Mouse (Mus musculus) neural tube, embryonic 10.5 days (tissue): ENCODE data around the gene Sf3a1.

ENCODE experiments used
- DNase-seq: peaks from one replicate; pipeline ENCODE4 v3.0.0-alpha.2; 2017; ENCODE audit warnings: low spot score; ENCODE audit errors: extremely low spot score

Gene Sf3a1

DNA sequence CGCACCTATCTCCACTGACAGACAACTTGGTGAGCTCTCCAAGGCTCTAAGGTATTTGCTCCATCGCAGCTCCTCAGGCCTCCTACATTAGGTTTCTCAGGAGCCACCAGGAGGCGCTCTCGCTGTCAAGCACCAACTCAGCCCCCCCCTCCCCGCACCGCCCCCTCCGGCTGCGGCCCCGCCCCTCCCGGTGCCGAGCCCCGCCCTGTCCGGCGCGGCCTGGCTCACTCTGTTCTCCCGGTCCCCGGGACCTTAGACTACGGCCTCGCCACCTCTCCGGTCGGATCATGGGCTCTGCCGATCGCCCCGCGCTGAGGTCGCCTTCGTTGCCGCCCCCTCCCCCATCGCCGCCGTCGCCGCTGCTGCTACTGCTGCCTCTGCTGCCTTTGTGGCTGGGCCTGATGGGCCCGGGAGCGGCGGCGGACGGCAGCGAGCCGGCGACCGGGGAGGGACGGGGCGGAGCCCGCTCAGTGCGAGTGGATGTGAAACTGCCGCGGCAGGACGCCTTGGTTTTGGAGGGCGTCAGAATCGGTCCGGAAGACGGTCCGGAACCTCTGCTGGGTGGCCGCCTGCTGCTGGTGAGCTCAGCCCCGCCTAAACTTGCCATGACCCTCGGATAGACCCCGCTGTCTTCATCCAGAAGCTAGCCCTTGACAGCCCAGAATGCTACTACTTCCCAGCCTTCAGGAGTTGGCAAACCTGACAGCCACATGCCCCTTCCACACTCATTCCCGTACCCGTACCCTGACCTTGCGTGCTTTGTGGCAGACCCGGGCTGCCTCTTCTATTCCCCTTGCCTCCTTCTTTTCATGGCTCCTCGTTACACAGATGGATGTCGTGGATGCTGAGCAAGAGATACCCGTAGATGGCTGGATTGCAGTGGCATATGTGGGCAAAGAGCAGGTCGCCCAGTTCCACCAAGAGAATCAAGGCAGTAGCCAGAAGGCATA is 24.9 kb upstream of the Sf3a1 start, which contains the start of gene Rnf215:
Gene Rnf215, plus strand, starts transcription at position 217 of the 950 bp plus-strand sequence.
- peak; percentile 94 for DNase-seq

GRCm38 (mm10) chr11:4138964-4139363 is 21.2 kb upstream of the Sf3a1 start:
- no peak for DNase-seq

GRCm38 (mm10) chr11:4141505-4141904 is 18.6 kb upstream of the Sf3a1 start:
- DNase-seq, result no peak

GRCm38 (mm10) chr11:4142352-4142751 is 17.8 kb upstream of the Sf3a1 start:
- no peak for DNase-seq

GRCm38 (mm10) chr11:4143281-4144062 is 16.7 kb upstream of the Sf3a1 start:
- no peak for DNase-seq

GRCm38 (mm10) chr11:4146381-4146780 is 13.8 kb upstream of the Sf3a1 start:
- DNase-seq, result no peak

GRCm38 (mm10) chr11:4147098-4147497 is 13.1 kb upstream of the Sf3a1 start:
- DNase-seq, result no peak

- no peak for DNase-seq
Observed at GRCm38 (mm10) chr11:4148120-4148519, 12.0 kb upstream of the Sf3a1 start.

DNA sequence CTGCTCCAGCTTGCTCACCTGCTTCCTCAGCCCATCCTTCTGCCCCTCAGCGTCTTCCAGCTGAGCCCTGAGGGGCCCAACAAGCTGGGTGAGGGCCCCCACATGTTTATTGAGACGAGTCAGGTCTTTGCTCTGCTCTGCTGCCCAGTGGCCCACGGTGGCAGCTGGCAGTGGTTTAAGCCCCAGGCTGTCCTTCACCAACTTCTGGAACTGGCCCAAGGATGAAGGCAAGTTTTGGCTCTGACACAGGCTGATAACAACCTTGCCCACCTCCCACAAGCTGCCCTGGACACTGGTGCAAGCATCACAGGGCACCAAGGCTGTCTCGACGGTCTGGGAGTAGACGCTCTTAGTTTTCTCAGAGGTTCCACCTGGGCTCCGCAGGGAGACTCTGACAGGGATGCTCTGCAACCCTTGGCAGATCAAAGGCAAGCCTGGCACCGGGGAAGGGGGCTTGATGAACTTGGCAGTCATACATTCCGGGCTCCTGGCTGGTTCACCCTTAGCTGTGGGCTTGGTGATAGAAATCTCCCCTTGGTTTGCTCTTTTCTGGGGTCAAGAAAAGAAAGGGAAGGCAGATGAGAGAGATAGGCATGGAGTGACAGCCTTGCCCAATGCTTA is 11.5 kb upstream of the Sf3a1 start:
- DNase-seq, result no peak

GRCm38 (mm10) chr11:4149886-4150285 is 10.3 kb upstream of the Sf3a1 start:
- DNase-seq, result no peak

DNA sequence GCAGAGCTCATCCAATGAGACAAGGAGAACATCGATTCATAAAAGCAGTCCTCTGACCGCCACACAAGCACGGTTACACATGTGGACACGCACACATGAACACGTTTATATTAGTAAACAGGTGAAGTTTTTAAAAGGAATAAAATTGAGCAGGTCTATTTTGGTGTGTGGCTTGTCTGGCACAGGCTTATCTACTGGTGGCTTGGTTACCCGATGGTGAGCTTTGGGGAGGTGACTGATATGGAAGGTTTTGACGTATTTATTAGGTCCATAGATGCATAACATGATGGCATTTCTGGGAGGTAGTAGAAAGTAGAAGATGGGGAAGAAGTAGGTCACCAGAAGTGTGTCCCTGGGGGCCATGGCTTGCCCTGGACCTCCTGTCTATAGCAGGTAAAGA is 6.5 kb upstream of the Sf3a1 start:
- no peak for DNase-seq

DNA sequence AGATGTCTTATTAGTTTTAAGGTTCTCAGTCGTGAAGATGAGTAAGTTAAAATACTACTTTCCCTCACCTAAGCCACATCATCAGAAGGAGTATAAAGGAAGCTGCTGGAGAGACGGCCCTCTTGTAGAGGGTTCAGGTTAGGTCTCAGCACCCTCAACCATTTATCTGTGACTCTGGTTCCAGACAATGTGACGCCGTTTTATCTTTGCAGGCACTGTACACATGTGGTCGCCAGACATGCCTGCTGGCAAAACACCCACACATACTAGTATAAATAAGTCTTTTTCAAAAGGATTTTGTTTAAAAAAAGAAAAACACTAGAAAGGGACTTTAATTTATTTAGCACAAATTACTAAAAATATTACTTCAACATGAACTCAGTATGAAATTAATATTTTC is 4.5 kb upstream of the Sf3a1 start:
- DNase-seq, result no peak

- DNase-seq, result no peak
Observed at GRCm38 (mm10) chr11:4158676-4159075, 1.5 kb upstream of the Sf3a1 start.

DNA sequence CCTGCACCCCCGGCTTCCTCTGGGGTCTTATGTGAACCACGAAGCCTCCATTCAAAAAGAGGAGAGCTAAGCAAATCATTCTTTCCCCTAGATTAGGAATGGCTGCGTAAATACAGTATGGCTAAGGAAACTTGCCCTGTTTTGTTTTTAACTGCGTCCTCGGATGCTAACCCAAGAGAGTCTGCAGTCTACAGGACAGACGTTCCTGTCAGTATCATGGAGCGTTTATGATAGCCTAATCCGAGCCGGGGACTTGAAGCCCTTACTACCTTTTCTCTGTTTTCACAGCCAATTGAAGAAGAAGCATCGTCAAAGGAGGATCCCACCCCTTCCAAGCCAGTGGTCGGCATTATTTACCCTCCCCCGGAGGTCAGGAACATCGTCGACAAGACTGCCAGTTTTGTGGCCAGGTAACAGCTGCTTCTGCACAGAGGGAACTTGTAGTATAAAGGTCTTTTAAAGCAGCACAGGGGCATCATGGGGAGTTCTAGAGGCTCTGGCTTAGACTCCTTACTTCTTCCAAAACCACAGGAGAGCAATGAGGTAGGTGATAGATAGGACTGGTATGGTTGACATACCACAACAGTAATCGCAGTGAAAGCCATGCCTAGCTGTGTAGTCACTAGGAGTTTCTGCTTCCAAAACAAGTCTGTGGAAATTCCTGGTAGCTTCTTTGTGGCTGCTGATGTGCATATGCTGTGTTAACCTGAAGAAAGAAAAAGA is 769 bp downstream of the Sf3a1 start:
- no peak for DNase-seq

DNA sequence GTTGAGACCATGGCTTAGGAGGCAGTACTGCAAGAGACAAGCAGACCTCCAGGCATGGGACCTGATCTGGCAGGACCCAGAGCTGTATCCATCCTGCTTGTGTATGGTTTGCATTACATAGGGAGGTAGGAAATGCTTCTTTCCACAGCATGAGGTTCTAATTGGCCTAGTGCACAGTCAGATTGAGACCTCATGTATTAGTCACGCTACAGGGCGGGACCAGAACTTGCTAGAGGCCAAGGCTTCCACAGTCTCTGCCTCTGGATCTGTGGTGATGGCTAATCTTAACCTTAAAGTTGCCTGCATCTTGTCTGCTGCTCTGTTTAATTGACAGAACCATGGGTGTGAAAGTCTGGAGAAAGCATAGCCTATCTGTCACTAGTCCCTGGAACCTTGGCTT is 4.6 kb downstream of the Sf3a1 start:
- DNase-seq, result no peak

DNA sequence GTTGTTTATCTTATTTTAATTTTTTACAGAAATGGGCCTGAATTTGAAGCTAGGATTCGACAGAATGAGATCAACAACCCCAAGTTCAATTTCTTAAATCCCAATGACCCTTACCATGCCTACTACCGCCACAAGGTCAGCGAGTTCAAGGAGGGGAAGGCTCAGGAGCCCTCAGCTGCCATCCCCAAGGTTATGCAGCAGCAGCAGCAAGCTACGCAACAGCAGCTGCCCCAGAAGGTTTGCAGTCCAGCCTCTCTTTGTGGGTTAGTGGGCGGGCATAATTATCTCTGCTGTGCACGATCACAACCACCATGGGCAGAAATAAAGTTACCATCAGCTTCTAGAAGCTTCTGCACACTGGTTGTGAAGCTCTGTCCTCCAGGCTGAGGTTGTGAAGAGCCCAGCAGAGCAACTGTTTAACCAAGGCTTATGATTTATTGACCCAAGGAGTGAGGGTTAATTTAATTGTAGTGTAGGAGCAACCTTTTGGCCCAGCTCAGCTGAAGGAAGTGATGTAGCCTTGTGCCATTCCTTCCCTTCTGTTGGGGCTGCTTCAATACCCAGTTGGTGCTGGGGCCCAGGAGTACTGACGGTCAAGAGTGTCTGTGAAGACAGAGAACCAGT is 6.4 kb downstream of the Sf3a1 start:
- no peak for DNase-seq

GRCm38 (mm10) chr11:4174586-4174985 is 14.4 kb downstream of the Sf3a1 start:
- DNase-seq, result no peak

- no peak for DNase-seq
Observed at GRCm38 (mm10) chr11:4177716-4178115, 17.6 kb downstream of the Sf3a1 start.

DNA sequence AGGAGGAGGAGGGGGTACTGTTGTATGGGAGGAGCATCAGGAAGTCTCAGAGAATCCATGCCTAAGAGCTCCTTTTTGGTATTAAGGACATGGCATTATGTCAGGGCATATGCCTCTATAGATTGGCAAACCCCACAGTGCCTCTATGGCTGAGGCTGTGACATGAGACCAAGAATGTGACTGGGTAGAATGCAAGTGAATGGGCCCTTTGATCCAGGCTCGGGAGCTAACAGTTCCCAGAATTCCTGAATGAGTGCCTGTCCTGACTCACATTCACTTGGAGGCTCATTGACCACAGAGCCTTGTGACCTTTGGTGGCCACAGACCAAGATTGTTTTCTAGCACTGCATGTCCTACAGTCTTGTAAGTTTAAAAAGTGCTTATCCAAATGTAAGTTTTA is 21.9 kb downstream of the Sf3a1 start:
- no peak for DNase-seq

DNA sequence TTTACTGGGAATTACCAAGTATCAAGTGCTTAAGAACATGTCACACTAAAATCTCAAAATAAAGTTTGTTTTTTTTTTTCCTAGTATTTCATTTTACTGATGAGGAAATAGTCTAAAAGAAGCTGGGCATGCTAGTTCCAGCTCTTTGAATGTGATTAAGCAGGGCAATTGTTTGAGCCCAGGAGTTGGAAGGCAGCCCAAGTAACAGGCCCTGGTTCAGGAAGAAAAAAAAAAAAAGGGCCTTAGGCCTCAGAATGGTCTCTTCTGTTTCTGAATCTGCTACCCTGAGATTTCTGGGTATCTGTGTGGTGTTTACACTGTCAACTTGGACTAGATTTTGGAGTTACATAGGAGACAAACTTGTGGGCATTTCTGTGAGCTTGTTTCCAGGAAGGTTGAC is 23.4 kb downstream of the Sf3a1 start:
- DNase-seq, result no peak
